Comparison of ENCODE assay signal across 13 mouse cellular contexts in the genomic region with DNA sequence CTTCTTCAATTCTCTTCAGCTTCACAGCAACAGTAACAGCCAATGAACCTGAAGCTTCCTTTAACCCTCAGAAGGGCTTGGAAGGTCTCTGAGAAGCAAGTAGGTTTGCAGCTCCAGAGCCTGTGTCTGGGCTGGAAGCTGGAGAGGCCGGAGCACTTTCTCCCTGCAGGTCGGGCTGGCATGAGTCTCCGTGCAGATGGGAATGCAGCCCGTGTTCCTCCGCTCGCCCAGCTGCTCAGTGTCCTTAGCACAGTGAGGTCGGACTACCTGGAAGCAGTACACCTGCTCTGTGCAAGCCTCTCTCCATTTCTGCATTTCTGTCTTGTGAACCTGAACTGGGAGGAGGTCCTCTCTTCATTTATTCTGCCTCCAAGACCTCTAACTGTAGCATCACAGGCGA. TPM values are rescaled to one million over a fixed set of nuclear protein-coding genes. Genes with fewer than 3 reads are reported as not detected.
A peak's percentile ranks its signal among the peaks of the same experiment; 100 is the strongest.
DNase-seq lines count a peak whose midpoint lies in the region; ATAC-seq and TF ChIP-seq lines count a peak whose summit lies in the region.
"Had no signal": no experiment of that assay in that cellular context is flagged by ENCODE, and none has a peak within 500 bp of the region (broad histone marks: within the 10 kb centered on the region; RNA-seq: fewer than 3 reads in every experiment).

No protein-coding gene starts in this region.

- no peak overlapping the region for H3K4me3 ChIP-seq in heart, embryonic 15.5 days
- H3K4me3 ChIP-seq in neural tube, embryonic 13.5 days = no peak overlapping the region
- H3K4me3 ChIP-seq in neural tube, embryonic 15.5 days (replicated peaks) = no peak overlapping the region
- H3K4me3 ChIP-seq in heart, postnatal 0 days (ENCODE audit: low read depth, low read length) = peak overlapping the region; percentile 19
- H3K4me3 ChIP-seq in stomach, embryonic 16.5 days (replicated peaks; ENCODE audit: low read length) = peak overlapping the region; percentile 36

- no peak for TF ChIP-seq EP300 in heart, postnatal 0 days (IDR thresholded peaks at IDR 0.05; ENCODE audit: low read depth)

- 0 out of 2 replicates have a peak overlapping the region, but pooled peaks have one; percentile 21 for H3K9ac ChIP-seq in heart, embryonic 15.5 days
- H3K9ac ChIP-seq in neural tube, embryonic 13.5 days = no peak overlapping the region
- H3K9ac ChIP-seq in neural tube, embryonic 15.5 days (replicated peaks) = no peak overlapping the region
- 0 out of 2 replicates have a peak overlapping the region, but pooled peaks have one; percentile 22 for H3K9ac ChIP-seq in heart, postnatal 0 days (replicated peaks; ENCODE audit: low read depth, low read length)
- H3K9ac ChIP-seq in stomach, embryonic 16.5 days (ENCODE audit: low read length) = peak overlapping the region; percentile 41

- no peak for DNase-seq in heart, postnatal 4 days
- DNase-seq in heart, postnatal 0 days (ENCODE audit: low spot score) = no peak
- no peak for DNase-seq in adrenal gland, postnatal 14 days
- no peak for DNase-seq in spleen, postnatal 14 days (ENCODE audit: low spot score in 2 of 2)
- DNase-seq: lung, adult 18-20 months; right cerebral cortex, postnatal 4 days; thymus, postnatal 4 days had no signal

- no peak for ATAC-seq in heart, embryonic 15.5 days (replicated peaks; ENCODE audit: insufficient number of reproducible peaks, insufficient read depth, low FRiP score, low read depth)
- no peak for ATAC-seq in neural tube, embryonic 13.5 days (ENCODE audit: low read depth)
- ATAC-seq in neural tube, embryonic 15.5 days (ENCODE audit: low FRiP score) = no peak
- ATAC-seq in heart, postnatal 0 days (ENCODE audit: insufficient read depth, low read depth) = no peak
- ATAC-seq in stomach, embryonic 16.5 days (ENCODE audit: insufficient read depth, low FRiP score) = no peak

- peak overlapping the region; percentile 59 for H3K27ac ChIP-seq in heart, embryonic 15.5 days
- peak overlapping the region; percentile 28; the same call in 1 of the 2 replicates for H3K27ac ChIP-seq in neural tube, embryonic 13.5 days (replicated peaks)
- no peak overlapping the region for H3K27ac ChIP-seq in neural tube, embryonic 15.5 days (replicated peaks)
- peak overlapping the region; percentile 52 for H3K27ac ChIP-seq in heart, postnatal 0 days (ENCODE audit: low read depth)
- peak overlapping the region; percentile 92 for H3K27ac ChIP-seq in stomach, embryonic 16.5 days (ENCODE audit: low read length)

- TF ChIP-seq CTCF in heart, postnatal 0 days (IDR thresholded peaks at IDR 0.05; ENCODE audit: low read depth) = no peak

- 64% methylated on average over 8 of the region's 8 CpGs for WGBS in heart, embryonic 15.5 days
- WGBS in neural tube, embryonic 13.5 days = 79% methylated on average over 8 of the region's 8 CpGs
- 68% methylated on average over 8 of the region's 8 CpGs for WGBS in neural tube, embryonic 15.5 days
- WGBS in heart, postnatal 0 days = 67% methylated on average over 8 of the region's 8 CpGs
- WGBS in stomach, embryonic 16.5 days = 58% methylated on average over 8 of the region's 8 CpGs

- no peaks in the 10 kb centered on the region for H3K9me3 ChIP-seq in heart, embryonic 15.5 days (replicated peaks)
- no peaks in the 10 kb centered on the region for H3K9me3 ChIP-seq in neural tube, embryonic 13.5 days
- H3K9me3 ChIP-seq in neural tube, embryonic 15.5 days (replicated peaks) = no peaks in the 10 kb centered on the region
- H3K9me3 ChIP-seq in heart, postnatal 0 days (replicated peaks; ENCODE audit: control insufficient read depth, low read length) = no peaks in the 10 kb centered on the region
- no peaks in the 10 kb centered on the region for H3K9me3 ChIP-seq in stomach, embryonic 16.5 days (replicated peaks; ENCODE audit: control insufficient read depth, low read length)

- peak overlapping the region; percentile 24 for H3K4me2 ChIP-seq in heart, embryonic 15.5 days
- no peak overlapping the region for H3K4me2 ChIP-seq in neural tube, embryonic 13.5 days
- H3K4me2 ChIP-seq in neural tube, embryonic 15.5 days = no peak overlapping the region
- H3K4me2 ChIP-seq in heart, postnatal 0 days (ENCODE audit: low read depth, low read length) = peak overlapping the region; percentile 40
- peak overlapping the region; percentile 45 for H3K4me2 ChIP-seq in stomach, embryonic 16.5 days (ENCODE audit: low read depth, low read length)

- no peaks in the 10 kb centered on the region; the same call in 1 of the 2 replicates for H3K36me3 ChIP-seq in heart, embryonic 15.5 days
- H3K36me3 ChIP-seq in neural tube, embryonic 13.5 days = peaks cover 16% of the 10 kb centered on the region
- peaks cover 8% of the 10 kb centered on the region; the same call in 1 of the 2 replicates for H3K36me3 ChIP-seq in neural tube, embryonic 15.5 days
- H3K36me3 ChIP-seq in heart, postnatal 0 days (replicated peaks; ENCODE audit: control insufficient read depth, insufficient read depth, low read length) = peaks cover 13% of the 10 kb centered on the region
- H3K36me3 ChIP-seq in stomach, embryonic 16.5 days (ENCODE audit: control insufficient read depth, insufficient read depth, low read length) = no peaks in the 10 kb centered on the region; the same call in 1 of the 2 replicates

- H3K27me3 ChIP-seq in heart, embryonic 15.5 days = no peaks in the 10 kb centered on the region
- no peaks in the 10 kb centered on the region for H3K27me3 ChIP-seq in neural tube, embryonic 13.5 days
- H3K27me3 ChIP-seq in neural tube, embryonic 15.5 days (replicated peaks) = no peaks in the 10 kb centered on the region
- no peaks in the 10 kb centered on the region for H3K27me3 ChIP-seq in heart, postnatal 0 days (ENCODE audit: control insufficient read depth, insufficient read depth, low read length)
- H3K27me3 ChIP-seq in stomach, embryonic 16.5 days (ENCODE audit: control insufficient read depth, insufficient read depth, low read length) = no peaks in the 10 kb centered on the region

- H3K4me1 ChIP-seq in heart, embryonic 15.5 days (replicated peaks) = peaks cover 62% of the 10 kb centered on the region
- H3K4me1 ChIP-seq in neural tube, embryonic 13.5 days (replicated peaks) = peaks cover 69% of the 10 kb centered on the region
- H3K4me1 ChIP-seq in neural tube, embryonic 15.5 days = peaks cover 61% of the 10 kb centered on the region
- peaks cover 42% of the 10 kb centered on the region for H3K4me1 ChIP-seq in heart, postnatal 0 days (ENCODE audit: control insufficient read depth, insufficient read depth)
- peaks cover 68% of the 10 kb centered on the region for H3K4me1 ChIP-seq in stomach, embryonic 16.5 days (ENCODE audit: control insufficient read depth, insufficient read depth, low read length)

RNA-seq across cellular contexts. Expression of a gene that starts 53.3 kb away (rescaled TPM):
- polyA plus RNA-seq in heart, embryonic 15.5 days (2015; fragmentation: Nextera tagmentation; extraction: Ambion mirVana) = 0.42 TPM in 1 of 2 replicates, not detected in the other
- not detected for total RNA-seq in heart, postnatal 4 days (2021)
- polyA plus RNA-seq in neural tube, embryonic 13.5 days (2015; fragmentation: Nextera tagmentation; extraction: Ambion mirVana) = not detected in 2 replicates
- polyA plus RNA-seq in neural tube, embryonic 15.5 days (2015; fragmentation: Nextera tagmentation; extraction: Ambion mirVana) = 0.43 TPM in 1 of 2 replicates, not detected in the other
- not detected in 2 replicates for total RNA-seq in heart, postnatal 0 days (2014; rRNA removed; ENCODE audit: low replicate concordance)
- polyA plus RNA-seq in heart, postnatal 0 days (2015; fragmentation: Nextera tagmentation; extraction: Ambion mirVana) = not detected in 2 replicates
- polyA plus RNA-seq in stomach, embryonic 16.5 days (2015; fragmentation: Nextera tagmentation; extraction: Ambion mirVana) = 8.2 and 8.7 TPM in 2 replicates
- total RNA-seq in adrenal gland, postnatal 14 days (2021) = 1.4 and 2.9 TPM in 2 replicates
- total RNA-seq: gastrocnemius, adult 18-20 months had no signal
- polyA plus RNA-seq: neural tube, embryonic 11.5 days had no signal

Comparison
In these comparisons a context has a peak if more than half of its experiments do, and no peak if none do; other contexts are left out.
1. H3K4me3 ChIP-seq: peak in heart, postnatal 0 days (single experiment) and stomach, embryonic 16.5 days (single experiment); none in heart, embryonic 15.5 days (single experiment), neural tube, embryonic 13.5 days (single experiment) and neural tube, embryonic 15.5 days (single experiment).
2. H3K4me2 ChIP-seq: peak in heart, embryonic 15.5 days (single experiment), heart, postnatal 0 days (single experiment) and stomach, embryonic 16.5 days (single experiment); none in neural tube, embryonic 13.5 days (single experiment) and neural tube, embryonic 15.5 days (single experiment).
3. H3K9ac ChIP-seq: peak in heart, embryonic 15.5 days (single experiment), heart, postnatal 0 days (single experiment) and stomach, embryonic 16.5 days (single experiment); none in neural tube, embryonic 13.5 days (single experiment) and neural tube, embryonic 15.5 days (single experiment).